Mouse (Mus musculus): ENCODE results near the gene AC124502.3.

GRCm38 (mm10) chr19:5060365-5061330 lies 22.0 kb downstream of the AC124502.3 start:
- TF ChIP-seq POLR2A (IDR thresholded peaks at IDR 0.05; ENCODE audit: insufficient read length, low read depth): peak; percentile 71
- peak; percentile 90 for TF ChIP-seq POLR2AphosphoS2 (IDR thresholded peaks at IDR 0.05; ENCODE audit: insufficient read length, low read depth)
- no peak for TF ChIP-seq E2F4 (IDR thresholded peaks at IDR 0.05; ENCODE audit: insufficient read depth)
- TF ChIP-seq MAX (IDR thresholded peaks at IDR 0.05; ENCODE audit: low read depth): no peak
- no peak for TF ChIP-seq TCF3 (IDR thresholded peaks at IDR 0.05; ENCODE audit: insufficient read length, low read depth)
- no peak for TF ChIP-seq CEBPB (IDR thresholded peaks at IDR 0.05; ENCODE audit: insufficient read depth, poor library complexity, severe bottlenecking)
- TF ChIP-seq MYOD1 (IDR thresholded peaks at IDR 0.05; ENCODE audit: control insufficient read depth in 1 of 3, insufficient read length in 2 of 3, low read depth in 2 of 3): no peak
- TF ChIP-seq USF1 (IDR thresholded peaks at IDR 0.05; ENCODE audit: low read depth): no peak
- TF ChIP-seq SRF (IDR thresholded peaks at IDR 0.05; ENCODE audit: control insufficient read depth, insufficient read length, low read depth): no peak
- TF ChIP-seq MYOG (IDR thresholded peaks at IDR 0.05; ENCODE audit: control insufficient read depth in 1 of 3, insufficient read depth in 1 of 3, insufficient read length in 2 of 3, low read depth in 2 of 3): no peak
- TF ChIP-seq TCF12 (IDR thresholded peaks at IDR 0.05; ENCODE audit: insufficient read depth, poor library complexity, severe bottlenecking): no peak
